Mouse (Mus musculus) lung, postnatal 14 days (tissue): ENCODE data around the gene Fam240a.
A peak's percentile ranks its signal among the peaks of the same experiment; 100 is the strongest.

ENCODE experiments used
- DNase-seq: peaks from one replicate; pipeline ENCODE4 v3.0.0; 2021

Fam240a gene

DNA sequence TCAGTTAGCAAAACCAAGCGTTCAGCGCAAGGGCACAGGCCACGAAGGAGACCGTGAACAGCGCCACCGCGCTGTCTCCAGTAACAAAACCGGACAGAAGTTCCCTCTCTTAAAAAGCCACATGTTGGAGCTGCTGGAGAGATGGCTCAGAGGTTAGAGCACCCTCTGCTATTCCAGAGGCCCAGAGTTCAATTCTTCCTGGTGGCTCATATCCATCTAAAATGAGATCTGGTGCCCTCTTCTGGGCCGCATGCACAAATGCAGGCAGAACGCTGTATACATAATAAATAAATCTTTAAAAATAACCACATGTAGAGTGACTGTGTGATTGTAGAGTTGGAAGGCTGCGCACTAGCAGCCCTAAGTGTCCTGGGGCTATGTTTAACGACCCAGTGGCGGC, 27.6 kb upstream of the Fam240a start:
- DNase-seq, result peak; percentile 35

DNA sequence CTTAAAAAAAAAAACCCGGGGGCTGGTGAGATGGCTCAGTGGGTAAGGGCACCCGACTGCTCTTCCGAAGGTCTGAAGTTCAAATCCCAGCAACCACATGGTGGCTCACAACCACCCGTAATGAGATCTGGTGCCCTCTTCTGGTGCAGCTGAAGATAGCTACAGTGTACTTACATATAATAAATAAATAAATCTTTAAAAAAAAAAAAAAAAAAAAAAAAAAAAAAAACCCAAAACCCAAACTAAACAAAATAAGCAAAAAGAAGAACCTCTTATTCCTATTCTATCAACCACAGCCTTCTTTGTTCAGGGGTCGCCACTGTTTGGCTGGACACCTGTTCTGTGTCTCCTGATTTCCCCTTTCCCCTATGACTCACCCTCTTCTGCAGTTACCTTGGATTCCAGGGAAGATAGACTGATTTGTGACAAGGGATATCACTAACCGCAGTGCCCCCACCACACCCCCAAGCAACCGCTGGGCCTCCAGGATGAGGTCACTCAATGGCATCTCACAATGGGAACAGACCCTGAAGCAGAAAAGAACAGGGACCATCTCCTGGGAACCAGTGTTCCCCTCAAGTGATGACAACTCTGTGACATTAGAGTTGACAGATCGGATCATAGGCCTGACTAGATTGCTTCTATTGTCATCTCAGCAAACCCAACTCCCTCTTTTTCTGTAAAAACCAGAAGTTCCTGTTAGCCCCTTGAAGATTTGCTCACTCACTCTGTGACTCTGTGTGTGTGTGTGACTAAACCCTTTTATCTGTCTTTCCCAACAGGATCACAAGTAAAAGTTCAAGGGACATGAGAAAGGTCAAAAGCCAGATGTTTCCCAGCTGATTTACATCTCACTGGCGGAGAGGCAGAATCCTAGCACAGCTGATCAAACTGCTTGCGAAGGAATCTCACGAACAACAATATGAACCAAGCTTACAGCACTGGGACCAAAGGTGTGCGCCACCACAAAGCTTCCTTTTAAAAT, 21.1 kb upstream of the Fam240a start:
- DNase-seq, result no peak

DNA sequence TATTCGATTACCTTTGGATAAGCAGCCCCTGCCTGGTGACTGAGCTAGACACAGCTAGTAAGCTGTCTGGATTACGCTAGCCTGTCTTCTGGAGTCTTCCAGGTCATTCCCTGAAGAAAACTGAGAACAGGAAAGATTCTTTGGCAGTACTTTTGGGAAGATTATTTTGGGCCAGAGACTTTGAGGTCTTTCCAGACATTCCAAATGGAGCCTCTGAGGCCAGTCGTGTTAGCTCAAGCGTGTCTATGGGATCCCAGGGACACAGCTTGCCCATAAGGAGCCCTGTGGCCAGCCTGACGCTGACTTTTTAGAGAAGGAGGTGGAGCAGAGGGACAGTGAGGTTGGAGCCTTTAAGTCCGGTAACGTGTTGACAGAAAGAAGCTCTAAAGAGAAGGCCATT, 19.3 kb upstream of the Fam240a start:
- no peak for DNase-seq

DNA sequence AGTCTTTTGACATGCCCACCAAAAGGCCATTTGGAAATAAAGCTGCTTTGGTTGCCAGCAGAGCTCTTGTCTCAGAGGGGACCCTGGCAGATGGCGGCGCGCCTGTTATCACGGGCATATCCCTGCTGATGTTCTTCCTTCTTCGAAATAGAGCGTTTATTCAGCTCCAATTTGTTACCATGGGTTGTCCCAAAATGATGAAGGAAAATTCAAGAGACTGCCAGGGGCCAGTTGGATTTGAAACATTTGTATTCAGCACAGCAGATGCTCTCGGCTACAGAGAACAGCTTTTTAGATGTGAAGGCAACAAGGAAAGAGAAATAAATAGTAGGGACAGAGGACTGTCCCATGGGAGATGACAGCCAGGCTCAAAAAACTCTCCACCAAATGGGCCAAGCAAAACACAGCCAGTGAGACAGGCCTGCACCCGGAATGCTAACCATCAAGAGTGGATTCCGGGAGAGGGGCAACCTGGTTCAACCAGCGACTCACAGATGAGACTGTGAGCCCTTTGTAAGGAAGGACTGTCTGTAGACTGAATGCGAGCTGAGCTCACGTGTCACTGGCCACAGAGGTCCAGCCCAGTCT, 17.3 kb upstream of the Fam240a start:
- no peak for DNase-seq

DNA sequence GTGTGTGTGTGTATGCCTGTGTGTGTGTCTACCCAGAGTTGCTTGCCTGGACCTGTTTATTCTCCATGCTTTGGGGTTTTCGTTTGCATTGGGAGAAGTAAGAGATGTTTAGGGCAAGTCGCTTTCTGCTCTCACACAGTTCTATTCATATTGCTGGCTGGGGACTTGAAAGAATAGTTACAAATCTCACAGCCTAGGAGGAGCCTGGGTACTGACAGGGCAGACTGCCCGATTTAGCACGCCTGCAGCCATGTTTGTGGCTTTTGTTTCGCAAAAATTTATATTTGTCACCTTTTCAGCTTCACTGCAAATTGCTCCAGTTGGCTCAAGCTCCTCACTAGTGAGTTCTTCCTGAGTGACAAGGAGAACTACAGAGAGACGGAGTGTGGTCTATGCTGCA, 14.9 kb upstream of the Fam240a start:
- no peak for DNase-seq

DNA sequence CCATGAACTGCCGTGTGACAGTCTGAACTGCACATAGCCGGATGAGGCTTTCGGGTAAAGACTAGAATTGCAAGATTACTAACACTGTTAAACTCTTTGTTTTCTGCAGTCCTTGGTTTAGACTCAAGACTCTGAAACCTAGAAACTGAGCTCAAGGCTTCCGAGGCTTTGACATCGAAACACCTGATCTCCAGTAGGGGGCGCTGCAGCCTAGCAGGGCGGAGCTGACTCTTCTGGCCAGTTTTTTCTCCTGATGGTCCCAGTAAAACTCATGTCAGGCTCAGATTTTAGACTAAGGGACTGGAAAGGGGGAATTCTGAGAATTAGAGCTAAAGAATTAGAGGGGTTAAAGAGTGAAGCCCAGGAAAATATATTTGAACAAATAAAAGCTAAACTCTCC, 6.1 kb upstream of the Fam240a start:
- peak; percentile 86 for DNase-seq

DNA sequence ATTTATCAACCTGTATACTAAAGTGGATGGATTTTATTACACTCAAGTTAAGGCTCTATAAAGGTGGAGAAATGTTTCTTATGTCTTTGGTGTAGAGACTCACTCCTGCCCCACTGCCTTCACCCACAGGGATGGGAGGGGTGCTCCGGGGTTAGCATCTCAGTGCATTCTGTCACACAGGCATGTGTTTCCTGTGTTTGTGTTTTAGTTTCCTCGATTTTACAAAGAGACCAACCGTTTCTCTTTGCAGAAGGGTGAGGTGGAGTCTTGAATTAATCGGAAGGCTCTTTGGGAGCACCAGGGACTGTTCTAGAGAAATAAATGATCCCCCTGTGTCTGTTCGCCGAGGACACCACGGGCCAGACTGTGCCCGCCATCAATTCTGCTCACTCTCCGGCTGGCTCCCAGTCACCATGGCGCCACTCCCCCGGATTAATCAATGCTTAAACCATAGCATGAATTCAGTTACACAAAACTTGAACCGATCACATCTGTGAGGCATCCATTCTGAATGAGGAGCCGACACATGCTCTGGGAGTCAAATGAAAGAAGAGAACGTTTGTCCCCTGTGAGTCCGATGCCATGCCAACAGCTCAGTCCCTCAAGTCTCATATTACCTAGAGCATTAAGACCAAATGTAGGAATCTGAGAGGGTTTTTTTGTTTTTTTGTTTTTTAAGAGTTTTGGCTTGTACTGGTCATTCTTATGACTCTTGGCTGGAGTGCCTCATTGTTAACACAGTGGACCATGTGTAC, 4.2 kb upstream of the Fam240a start:
- peak; percentile 31 for DNase-seq

DNA sequence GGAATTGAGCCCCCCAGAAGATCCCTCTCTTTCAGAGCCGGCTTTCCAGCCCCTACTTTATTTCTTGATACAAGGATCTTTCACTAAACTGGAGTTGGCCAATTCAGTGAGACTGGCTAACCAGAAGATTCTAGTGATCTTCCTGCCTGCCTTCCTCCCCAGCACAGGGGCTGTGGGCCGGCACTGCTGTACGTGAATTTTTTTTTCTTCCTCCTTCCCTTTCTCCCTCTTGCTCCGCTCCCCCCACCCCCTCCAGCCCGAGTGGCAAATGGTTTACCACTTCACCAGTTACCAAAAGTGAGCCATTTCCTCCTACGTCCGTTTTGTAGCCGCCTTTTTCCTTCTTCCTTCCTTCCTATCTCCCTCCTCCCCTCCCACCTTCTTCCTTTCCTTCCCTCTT, 1.2 kb downstream of the Fam240a start:
- DNase-seq, result no peak

DNA sequence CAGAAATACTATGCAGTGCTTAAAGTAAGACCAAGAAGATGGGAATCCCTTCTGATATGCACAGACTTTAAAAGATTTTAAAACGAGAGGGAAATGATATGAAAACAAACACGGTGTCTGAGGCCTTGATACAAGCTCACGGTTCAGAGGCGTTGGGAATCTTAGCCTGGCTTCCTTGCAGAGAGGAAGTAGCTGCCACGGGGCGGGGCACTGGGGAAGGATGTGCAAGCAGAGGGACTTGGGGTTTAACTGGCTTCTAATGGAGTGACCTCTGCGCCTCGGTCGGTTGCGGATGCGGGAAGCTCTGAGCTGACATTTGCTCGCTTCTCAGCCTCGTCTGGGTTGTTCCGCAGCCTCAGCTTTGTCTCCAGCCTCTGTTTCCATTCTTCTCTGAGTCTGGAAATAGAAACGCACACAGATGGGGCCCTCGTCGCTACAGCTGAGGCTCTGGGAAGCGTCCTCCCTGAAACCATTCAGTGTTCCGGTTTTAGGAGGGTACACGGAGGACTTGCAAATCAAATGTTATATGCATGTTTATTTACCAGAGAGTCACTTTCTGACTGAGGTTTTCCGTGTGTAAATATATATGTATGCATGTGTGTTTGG, 1.9 kb downstream of the Fam240a start:
- no peak for DNase-seq

DNA sequence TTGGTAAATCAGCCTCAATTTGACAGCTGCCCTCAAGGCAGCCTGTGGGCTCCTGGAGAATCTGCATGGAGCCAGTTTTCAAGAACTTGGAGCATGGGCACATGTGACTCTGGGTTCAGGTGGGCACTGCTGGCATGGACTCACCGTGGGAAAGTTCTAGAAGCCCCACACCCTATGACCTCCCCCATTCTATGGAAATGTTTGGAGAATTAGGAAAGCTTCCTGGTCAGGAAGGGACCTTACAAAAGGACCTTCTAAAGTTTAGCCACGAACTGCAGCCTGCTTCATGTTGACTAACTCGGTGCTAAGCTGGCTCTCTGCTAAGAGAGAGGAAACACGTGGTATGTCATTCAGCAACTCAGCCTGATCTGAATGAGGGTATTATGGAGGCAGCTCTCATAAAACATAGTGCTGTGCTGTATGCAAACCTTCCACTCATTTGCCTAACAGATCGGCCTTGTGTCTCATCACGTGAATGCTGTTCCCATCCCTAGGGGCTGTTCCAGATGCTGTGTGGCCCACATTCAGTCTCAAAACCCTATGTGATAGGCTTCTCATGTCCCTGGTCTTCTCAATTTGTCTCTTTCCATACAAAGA, 7.2 kb downstream of the Fam240a start:
- DNase-seq, result no peak

DNA sequence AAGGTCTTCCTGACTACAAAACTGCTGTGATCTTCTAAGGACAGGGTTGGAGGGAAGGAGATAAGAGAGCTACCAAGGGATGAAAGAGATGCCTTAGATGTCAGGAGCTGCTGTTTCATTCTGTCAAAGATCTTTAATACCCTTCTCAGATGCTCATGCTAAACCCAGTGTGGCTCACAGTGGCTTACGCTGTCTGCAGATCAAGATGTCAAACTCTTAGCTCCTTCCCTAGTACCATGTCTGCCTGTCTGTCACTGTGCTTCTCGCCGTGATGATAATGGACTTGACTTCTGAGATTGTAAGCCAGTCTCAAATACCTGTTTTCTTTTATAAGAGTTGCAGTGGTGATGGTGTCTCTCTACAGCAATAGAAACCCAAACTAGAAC, 8.0 kb downstream of the Fam240a start:
- DNase-seq, result no peak

DNA sequence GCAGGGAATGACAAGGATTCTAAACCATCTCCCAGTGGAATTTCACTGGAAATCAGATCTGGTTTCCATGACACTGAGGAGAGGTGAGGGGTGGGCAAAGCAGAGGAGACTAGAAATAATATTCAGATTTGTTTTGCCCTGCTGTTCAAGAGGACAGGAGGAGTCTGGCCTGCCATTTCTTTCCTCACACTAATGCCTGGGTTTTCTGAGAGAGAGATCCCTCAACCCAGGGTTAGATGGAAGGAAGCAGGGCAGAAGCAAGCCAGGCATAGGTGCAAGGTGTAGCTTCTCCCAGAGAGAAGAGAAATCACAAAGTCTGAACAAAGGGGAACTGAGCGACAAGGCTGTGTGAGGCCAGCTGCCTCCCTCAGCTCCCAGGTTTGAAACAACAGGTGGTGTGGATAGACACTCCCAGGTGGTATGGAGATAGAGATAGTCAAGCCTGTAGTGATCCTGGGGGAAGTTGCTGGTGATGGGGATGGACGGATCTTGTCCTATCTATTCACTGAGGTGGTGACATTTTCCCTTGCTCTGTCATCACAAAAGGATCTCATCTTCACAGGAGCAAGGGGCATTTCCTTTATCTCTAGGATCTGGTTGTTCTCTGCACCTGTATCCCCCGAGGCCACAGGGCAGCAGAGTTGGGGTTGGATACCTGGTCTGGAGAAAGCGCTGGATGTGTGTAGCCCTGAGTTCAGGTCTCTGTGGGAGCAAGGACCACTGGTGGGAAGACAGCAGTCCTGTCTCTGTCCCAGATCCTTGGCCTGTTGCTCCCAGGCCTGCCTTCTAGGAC, 8.6 kb downstream of the Fam240a start:
- no peak for DNase-seq

DNA sequence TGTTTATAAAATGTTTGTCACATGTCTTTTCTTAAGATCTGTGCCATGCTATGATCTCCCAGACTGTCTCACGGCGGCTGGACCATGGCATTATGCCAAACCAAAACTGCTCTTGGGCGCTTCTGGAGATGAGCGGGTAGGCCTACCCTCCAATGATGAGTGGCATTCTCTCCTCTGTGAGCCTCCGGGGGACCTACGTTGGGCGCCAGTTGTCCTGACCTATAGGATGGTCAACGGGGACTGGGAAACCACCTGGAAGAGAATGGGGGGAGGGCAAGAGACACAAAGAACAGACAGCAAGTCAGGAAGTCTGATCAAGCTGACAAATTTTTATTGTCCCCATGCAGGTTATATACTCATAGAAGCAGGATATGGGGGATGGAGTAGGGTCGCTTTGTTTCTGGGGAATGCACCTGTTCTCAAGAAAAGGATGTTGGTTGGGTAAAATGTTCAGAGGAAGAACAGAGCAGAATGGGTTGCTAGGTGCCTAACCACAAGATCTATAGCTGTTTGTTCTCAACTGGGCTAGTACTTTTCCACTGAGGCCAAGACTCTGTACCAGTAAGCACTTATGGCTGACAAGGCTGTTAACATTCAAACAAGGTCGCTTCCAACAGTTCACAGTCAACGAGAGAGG, 9.3 kb downstream of the Fam240a start:
- DNase-seq, result no peak

DNA sequence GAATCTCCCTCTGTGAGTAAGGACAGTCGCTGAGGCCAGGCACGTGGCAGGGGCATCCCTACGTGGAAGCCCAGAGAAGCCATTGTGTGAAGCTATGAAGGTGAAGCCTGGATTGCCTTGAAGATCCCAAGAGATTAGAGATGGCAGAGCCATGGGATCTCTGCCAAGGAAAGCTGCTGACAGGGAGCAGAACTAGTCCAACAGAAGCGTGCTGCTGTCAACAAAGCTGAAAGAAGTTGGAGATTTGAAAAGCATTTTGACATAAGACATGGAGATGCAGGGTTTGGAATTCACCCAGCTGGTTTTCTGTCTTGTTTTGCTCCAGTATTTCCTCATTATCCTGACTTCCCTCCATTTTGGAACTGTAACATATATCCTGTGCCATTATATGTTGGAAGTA, 14.4 kb downstream of the Fam240a start:
- DNase-seq, result no peak

DNA sequence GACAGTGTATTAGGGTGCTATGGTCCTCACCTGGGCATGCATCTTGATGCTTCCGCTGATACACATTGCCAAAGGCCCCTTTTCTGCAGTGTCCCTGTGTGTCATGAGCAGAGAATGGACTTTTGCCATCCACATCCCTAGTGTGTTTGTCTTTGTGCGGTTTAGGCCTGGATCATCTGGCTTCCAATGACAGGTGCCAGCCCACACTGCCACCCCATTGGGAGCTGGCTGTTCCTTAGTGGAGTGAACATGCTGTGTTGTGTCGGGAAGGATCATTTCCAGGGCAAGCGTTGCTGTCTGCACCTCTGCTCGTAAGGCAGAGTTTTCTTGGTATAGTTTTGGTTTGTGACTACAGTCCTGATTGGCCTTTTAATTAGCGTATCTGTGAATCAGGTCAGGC, 15.5 kb downstream of the Fam240a start:
- DNase-seq, result no peak

DNA sequence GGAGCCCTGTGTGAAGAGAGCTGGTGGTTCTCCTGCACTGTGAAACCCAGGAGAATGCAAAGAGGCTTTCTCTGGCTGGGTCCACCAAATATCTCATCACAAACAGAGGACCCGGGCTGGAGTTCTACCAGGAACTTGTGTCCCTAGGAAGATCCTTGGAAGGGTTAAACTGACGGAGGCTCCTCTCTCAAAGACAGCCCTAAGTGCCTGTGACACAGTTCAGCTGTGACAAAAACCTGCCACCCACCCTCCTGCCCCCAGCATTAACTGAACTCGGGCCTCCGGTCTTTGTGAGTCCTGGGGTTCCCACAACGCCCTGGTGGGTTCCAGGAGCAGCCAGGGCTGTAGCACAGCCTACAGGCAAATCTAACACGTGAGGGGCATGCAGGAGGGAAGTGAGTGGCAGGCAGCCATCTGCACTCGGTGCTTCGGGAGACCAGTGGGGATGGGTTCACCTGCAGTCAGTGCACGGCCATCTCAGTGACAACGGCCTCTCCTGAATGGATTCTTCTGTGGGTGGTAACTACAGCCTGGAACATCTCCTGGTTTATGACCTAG, 17.1 kb downstream of the Fam240a start:
- DNase-seq, result no peak

DNA sequence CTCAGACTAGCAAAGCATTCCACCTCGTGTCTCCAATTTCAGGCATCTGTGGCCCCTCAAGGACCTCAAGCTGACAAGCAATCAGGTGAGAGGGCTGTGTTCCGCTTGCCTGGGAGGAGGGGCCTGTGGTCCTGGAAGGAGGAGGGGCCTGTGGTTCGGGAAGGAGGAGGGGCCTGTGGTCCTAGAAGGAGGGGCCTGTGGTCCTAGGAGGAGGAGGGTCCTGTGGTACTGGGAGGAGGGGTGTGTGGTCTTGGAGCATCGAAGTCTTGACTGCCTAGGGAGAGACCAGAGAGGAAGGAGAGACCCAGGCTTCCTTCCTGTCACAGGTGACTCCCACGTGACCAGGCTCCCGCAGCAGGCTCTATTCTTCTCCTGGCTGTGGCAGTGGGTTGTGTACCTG, 20.1 kb downstream of the Fam240a start:
- no peak for DNase-seq

DNA sequence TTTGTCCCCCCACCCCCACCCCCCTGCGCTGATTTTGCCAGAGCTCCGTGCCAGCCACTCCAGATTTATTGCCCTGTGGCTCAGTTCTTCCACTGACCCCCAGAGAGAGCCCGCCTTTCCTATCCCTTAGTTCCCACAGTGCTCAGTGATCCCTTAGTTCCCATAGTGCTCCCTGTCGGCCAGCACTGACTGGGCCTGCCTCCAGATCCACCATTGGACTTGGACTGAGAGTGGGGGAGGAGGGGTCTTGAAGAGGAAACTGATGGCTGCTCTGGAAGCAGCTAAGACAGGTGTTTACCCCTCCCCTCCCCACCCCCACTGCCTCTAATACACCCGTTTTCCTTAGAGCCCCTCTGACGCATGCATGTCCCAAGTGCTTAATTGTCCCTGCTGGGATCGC, 20.7 kb downstream of the Fam240a start:
- DNase-seq, result no peak

DNA sequence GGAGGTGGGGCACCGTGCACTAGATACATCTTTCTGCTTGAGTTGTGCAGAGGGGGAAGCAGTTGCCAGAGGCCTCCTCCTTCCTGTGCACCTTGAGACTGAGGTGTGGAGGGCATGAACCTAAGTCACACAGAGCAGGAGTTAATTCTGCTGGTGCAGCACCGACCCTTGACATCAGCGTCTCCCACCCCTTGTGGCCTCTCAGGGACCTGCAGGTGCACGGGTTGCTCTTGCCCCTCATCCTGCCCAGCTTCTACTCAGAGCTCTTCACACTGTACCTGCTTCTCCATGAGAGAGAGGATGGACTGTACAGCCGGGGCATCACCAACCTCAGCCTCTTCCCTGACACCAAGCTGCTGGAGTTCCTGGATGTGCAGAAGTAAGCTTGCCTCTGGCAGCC, 21.2 kb downstream of the Fam240a start:
- DNase-seq, result no peak

DNA sequence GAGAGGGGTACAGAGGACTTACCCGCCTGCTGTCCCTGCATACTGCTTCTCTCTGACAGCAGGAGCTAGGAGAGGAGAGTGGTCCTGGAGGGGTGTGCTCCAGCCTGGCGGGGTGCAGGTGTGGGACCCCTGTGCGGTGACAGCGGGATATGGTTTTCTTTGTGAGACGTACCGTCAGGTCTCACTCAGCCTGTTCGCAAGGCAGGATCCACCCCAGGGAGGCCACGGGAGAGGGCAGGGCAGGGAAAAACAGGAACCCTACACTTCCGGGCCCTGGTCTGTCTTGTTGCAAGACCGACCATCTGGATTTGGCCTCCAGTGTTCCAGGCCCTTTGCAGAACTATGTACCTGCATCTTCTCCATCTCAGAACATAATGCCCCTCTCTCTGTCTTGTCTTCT, 23.2 kb downstream of the Fam240a start:
- no peak for DNase-seq

DNA sequence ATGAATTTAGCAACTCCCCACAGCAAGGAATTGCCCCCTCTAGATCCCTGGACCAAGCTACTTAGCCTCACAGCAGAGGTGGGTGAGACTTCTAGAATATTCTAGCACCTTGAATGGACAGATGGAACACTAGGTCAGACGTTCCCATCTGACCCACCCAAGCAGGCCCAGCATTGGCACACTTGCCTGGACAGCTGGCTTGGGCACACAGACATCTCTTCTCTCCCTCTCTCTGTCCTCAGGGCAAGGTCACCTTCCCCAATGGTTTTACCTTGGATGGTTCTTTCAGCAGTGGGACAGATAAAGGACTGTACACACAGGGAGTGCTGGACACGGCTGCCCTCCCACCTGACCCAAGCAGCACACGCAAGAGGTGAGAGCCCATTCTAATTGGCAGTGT, 24.1 kb downstream of the Fam240a start:
- no peak for DNase-seq
